Mouse (Mus musculus): ENCODE measurements around the gene Gm20388. TPM values are rescaled to one million over a fixed set of nuclear protein-coding genes. Genes with fewer than 3 reads are reported as not detected.
A peak's percentile ranks its signal among the peaks of the same experiment; 100 is the strongest.

Gene Gm20388
- polyA plus RNA-seq, 1 experiment from 2014 or later = not detected

DNA sequence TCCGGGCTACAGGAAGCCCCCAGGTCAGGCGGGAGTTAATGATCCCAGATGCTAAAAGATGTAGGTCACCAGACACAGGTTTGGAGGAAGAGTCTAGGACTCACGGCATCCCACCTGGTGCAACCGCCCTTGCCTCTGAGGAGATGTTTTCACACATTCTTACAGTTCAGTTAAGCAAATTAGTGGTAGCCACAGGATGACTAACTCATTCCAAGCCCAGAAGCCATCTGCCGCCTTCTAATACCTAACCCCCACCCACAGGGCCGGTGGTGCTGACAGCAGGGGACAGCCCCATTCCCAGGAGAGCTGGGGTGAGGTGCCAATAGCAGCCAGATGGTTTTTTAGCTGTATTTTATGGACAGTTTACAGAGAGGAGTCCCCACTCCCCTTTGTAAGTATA is 2375.1 kb downstream of the Gm20388 start:
- Histone ChIP-seq H3K9ac (ENCODE audit: low read length) (no peak overlapping the region), H3K36me3 (ENCODE audit: control insufficient read depth, insufficient read depth, low read length) (no peaks in the 10 kb centered on the region), H3K27ac (replicated peaks; ENCODE audit: low read depth, low read length) (no peak overlapping the region), H3K4me3 (ENCODE audit: low read depth, low read length) (no peak overlapping the region), H3K4me2 (ENCODE audit: low read depth, severe bottlenecking) (no peak overlapping the region), H3K27me3 (ENCODE audit: control insufficient read depth, insufficient read depth, low read length) (peaks cover 24% of the 10 kb centered on the region), H3K9me3 (ENCODE audit: control insufficient read depth, low read length) (no peaks in the 10 kb centered on the region), H3K4me1 (ENCODE audit: control insufficient read depth, insufficient read depth, low read length) (peaks cover 24% of the 10 kb centered on the region)
- 39% methylated on average over 6 of the region's 6 CpGs for WGBS
- ATAC-seq (ENCODE audit: insufficient number of reproducible peaks, low FRiP score, low TSS enrichment, low read depth) (no peak), DNase-seq (ENCODE audit: low spot score) (no peak)

DNA sequence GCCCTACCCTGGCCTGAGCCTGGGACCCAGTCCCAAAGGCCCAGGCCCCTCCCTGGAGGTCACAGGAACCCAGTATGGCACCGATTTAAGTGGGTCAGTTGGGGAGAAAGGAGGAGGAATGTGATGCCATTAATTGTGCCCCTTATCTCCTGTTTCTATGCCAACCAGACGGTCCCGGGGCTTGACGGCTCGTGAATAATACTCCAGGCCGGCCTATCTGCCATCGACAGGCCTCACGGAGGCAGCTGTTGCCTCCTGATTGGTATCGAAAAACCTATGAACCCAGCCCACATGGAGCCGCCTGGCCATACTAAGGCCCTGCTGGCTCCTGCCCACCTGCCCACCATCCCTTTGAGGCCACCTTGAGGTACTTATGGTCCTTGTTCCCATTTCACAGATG is 2376.3 kb downstream of the Gm20388 start:
- DNase-seq (ENCODE audit: low spot score) (no peak), ATAC-seq (ENCODE audit: insufficient number of reproducible peaks, low FRiP score, low TSS enrichment, low read depth) (no peak)
- H3K4me3 ChIP-seq (ENCODE audit: low read depth, low read length) = no peak overlapping the region
- peaks cover 24% of the 10 kb centered on the region for H3K27me3 ChIP-seq (ENCODE audit: control insufficient read depth, insufficient read depth, low read length)
- H3K36me3 ChIP-seq (ENCODE audit: control insufficient read depth, insufficient read depth, low read length) = no peaks in the 10 kb centered on the region
- no peak overlapping the region for H3K27ac ChIP-seq (replicated peaks; ENCODE audit: low read depth, low read length)
- no peak overlapping the region for H3K9ac ChIP-seq (ENCODE audit: low read length)
- WGBS = 68% methylated on average over 10 of the region's 10 CpGs
- H3K4me2 ChIP-seq (ENCODE audit: low read depth, severe bottlenecking) = no peak overlapping the region
- no peaks in the 10 kb centered on the region for H3K9me3 ChIP-seq (ENCODE audit: control insufficient read depth, low read length)
- H3K4me1 ChIP-seq (ENCODE audit: control insufficient read depth, insufficient read depth, low read length) = peaks cover 26% of the 10 kb centered on the region

DNA sequence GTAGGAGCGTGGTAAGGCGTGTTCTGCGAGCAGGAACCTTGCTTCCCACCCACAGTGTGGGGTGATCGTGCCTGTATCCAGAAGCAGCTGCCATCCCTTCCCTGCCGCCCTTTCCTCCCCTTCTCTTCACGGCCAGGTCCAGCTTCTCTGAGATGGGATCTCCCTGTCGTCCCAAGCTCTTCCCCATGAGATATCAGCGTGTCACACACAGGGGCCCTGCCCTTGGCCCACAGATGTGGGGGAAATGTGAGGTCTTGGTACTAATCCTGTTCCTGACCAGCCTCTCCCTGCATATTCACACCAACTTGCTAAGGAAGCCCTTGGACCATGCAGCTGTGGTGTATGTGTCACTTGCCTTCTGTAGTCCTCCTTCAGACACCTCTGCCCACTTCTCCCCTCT is 2377.1 kb downstream of the Gm20388 start:
- Histone ChIP-seq H3K4me2 (ENCODE audit: low read depth, severe bottlenecking) (no peak overlapping the region; the same call in 1 of the 2 replicates), H3K4me1 (ENCODE audit: control insufficient read depth, insufficient read depth, low read length) (peaks cover 23% of the 10 kb centered on the region), H3K36me3 (ENCODE audit: control insufficient read depth, insufficient read depth, low read length) (no peaks in the 10 kb centered on the region), H3K9me3 (ENCODE audit: control insufficient read depth, low read length) (no peaks in the 10 kb centered on the region), H3K27ac (replicated peaks; ENCODE audit: low read depth, low read length) (no peak overlapping the region), H3K4me3 (ENCODE audit: low read depth, low read length) (no peak overlapping the region), H3K9ac (ENCODE audit: low read length) (no peak overlapping the region), H3K27me3 (ENCODE audit: control insufficient read depth, insufficient read depth, low read length) (peaks cover 20% of the 10 kb centered on the region)
- 71% methylated on average over 8 of the region's 8 CpGs for WGBS
- ATAC-seq (ENCODE audit: insufficient number of reproducible peaks, low FRiP score, low TSS enrichment, low read depth) (no peak), DNase-seq (ENCODE audit: low spot score) (no peak)

DNA sequence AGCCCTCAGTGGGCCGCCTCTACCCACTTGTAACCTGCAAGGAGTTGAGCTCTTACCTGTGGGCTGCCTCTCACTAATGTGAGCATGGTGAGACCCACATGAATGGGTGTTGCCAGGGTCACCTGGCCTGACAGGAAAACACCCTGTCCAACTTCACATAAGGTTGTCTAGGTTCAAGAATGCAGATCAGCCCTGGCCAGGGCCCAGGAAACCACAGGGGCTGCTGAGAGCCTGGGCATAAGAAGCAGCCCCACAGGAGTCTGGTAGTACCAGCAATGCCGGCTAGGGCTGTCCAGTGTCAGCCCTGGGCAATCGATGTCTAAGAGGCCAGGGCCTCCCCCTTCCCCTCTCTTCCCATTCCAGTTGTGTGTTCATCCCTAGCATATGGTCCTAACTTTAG is 2377.7 kb downstream of the Gm20388 start:
- 61% methylated on average over 3 of the region's 3 CpGs for WGBS
- Histone ChIP-seq H3K27me3 (ENCODE audit: control insufficient read depth, insufficient read depth, low read length) (peaks cover 16% of the 10 kb centered on the region), H3K9ac (ENCODE audit: low read length) (no peak overlapping the region), H3K27ac (replicated peaks; ENCODE audit: low read depth, low read length) (no peak overlapping the region), H3K4me3 (ENCODE audit: low read depth, low read length) (no peak overlapping the region), H3K4me1 (ENCODE audit: control insufficient read depth, insufficient read depth, low read length) (peaks cover 18% of the 10 kb centered on the region), H3K36me3 (ENCODE audit: control insufficient read depth, insufficient read depth, low read length) (no peaks in the 10 kb centered on the region), H3K9me3 (ENCODE audit: control insufficient read depth, low read length) (no peaks in the 10 kb centered on the region), H3K4me2 (ENCODE audit: low read depth, severe bottlenecking) (no peak overlapping the region)
- ATAC-seq (ENCODE audit: insufficient number of reproducible peaks, low FRiP score, low TSS enrichment, low read depth) (no peak), DNase-seq (ENCODE audit: low spot score) (no peak)

DNA sequence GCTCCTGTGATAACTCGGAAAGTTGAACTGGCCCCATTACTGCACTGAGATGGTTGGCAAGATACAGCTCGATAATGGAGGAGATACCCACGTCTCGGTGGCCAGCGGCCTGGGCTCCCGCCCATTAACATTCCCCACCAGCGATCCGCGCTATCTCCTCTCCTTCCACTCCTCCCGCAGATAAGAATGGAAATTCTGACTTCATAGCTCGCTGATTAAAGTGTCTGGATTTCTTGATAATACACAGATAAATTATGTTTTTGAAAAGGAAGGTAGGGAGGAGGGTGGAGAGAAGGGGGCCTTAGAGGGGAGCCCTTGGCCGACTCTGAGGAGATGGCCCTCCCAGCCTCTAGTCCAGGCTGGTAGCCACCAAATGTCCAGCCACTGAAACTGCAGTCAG is 2380.4 kb downstream of the Gm20388 start:
- no peak overlapping the region for H3K4me2 ChIP-seq (ENCODE audit: low read depth, severe bottlenecking)
- H3K9ac ChIP-seq (ENCODE audit: low read length) = no peak overlapping the region
- WGBS = 77% methylated on average over 12 of the region's 12 CpGs
- H3K36me3 ChIP-seq (ENCODE audit: control insufficient read depth, insufficient read depth, low read length) = no peaks in the 10 kb centered on the region
- H3K27me3 ChIP-seq (ENCODE audit: control insufficient read depth, insufficient read depth, low read length) = no peaks in the 10 kb centered on the region
- DNase-seq (ENCODE audit: low spot score) (no peak), ATAC-seq (ENCODE audit: insufficient number of reproducible peaks, low FRiP score, low TSS enrichment, low read depth) (no peak)
- H3K4me1 ChIP-seq (ENCODE audit: control insufficient read depth, insufficient read depth, low read length) = 0 out of 2 replicates have a peak, but pooled peaks cover 2% of the 10 kb centered on the region
- no peaks in the 10 kb centered on the region for H3K9me3 ChIP-seq (ENCODE audit: control insufficient read depth, low read length)
- no peak overlapping the region for H3K27ac ChIP-seq (replicated peaks; ENCODE audit: low read depth, low read length)
- H3K4me3 ChIP-seq (ENCODE audit: low read depth, low read length) = no peak overlapping the region

DNA sequence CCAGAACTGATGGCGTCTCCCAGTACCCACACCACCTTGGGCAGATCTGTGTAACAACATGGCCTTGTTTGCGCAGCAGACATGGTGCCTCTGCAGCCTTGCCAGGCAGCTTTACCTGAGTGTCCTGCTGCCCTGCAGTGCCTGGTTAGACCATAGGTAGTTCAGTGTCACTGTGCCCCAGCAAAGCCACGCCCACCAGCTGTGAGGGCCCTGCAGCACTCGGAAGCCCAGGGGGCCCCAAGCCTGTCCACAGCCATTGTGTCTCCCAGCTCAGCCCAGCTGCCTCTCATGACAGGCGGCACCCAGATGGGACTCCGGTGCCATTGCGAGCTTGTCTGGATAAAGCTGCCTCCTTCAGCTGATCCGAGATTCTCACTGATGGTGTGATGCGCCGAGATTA is 2380.9 kb downstream of the Gm20388 start:
- Histone ChIP-seq H3K4me1 (ENCODE audit: control insufficient read depth, insufficient read depth, low read length) (0 out of 2 replicates have a peak, but pooled peaks cover 6% of the 10 kb centered on the region), H3K4me3 (ENCODE audit: low read depth, low read length) (no peak overlapping the region), H3K27ac (replicated peaks; ENCODE audit: low read depth, low read length) (no peak overlapping the region), H3K36me3 (ENCODE audit: control insufficient read depth, insufficient read depth, low read length) (no peaks in the 10 kb centered on the region), H3K9me3 (ENCODE audit: control insufficient read depth, low read length) (no peaks in the 10 kb centered on the region), H3K4me2 (ENCODE audit: low read depth, severe bottlenecking) (no peak overlapping the region), H3K27me3 (ENCODE audit: control insufficient read depth, insufficient read depth, low read length) (no peaks in the 10 kb centered on the region), H3K9ac (ENCODE audit: low read length) (no peak overlapping the region)
- ATAC-seq (ENCODE audit: insufficient number of reproducible peaks, low FRiP score, low TSS enrichment, low read depth) (no peak), DNase-seq (ENCODE audit: low spot score) (no peak)
- 63% methylated on average over 10 of the region's 10 CpGs for WGBS

DNA sequence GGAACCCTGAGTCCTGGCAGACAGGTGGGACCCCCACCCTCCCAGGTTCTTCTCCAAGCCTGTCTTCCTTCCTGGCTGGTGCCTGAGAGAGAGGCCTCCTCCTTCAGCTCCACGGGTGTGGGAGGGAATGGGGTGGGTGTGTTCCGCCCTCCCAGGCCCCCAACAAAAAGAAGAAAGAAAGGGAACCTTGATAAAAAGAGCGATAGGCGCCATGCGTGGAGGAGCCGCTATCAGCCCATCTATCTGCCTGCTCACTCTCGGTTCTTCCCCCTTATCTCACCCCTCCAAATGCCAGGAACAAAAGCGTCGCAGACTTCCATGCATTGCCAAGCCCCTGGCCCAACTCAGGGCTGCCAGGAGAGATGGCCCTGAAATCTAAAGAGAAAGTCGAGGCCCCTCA is 2382.8 kb downstream of the Gm20388 start:
- no peak overlapping the region for H3K27ac ChIP-seq (replicated peaks; ENCODE audit: low read depth, low read length)
- no peaks in the 10 kb centered on the region for H3K9me3 ChIP-seq (ENCODE audit: control insufficient read depth, low read length)
- peaks cover 6% of the 10 kb centered on the region; the same call in 1 of the 2 replicates for H3K4me1 ChIP-seq (ENCODE audit: control insufficient read depth, insufficient read depth, low read length)
- H3K27me3 ChIP-seq (ENCODE audit: control insufficient read depth, insufficient read depth, low read length) = no peaks in the 10 kb centered on the region
- H3K36me3 ChIP-seq (ENCODE audit: control insufficient read depth, insufficient read depth, low read length) = no peaks in the 10 kb centered on the region
- no peak overlapping the region for H3K4me2 ChIP-seq (ENCODE audit: low read depth, severe bottlenecking)
- no peak for ATAC-seq (ENCODE audit: insufficient number of reproducible peaks, low FRiP score, low TSS enrichment, low read depth)
- no peak for DNase-seq (ENCODE audit: low spot score)
- WGBS = 73% methylated on average over 8 of the region's 10 CpGs
- H3K4me3 ChIP-seq (ENCODE audit: low read depth, low read length) = no peak overlapping the region
- no peak overlapping the region for H3K9ac ChIP-seq (ENCODE audit: low read length)

DNA sequence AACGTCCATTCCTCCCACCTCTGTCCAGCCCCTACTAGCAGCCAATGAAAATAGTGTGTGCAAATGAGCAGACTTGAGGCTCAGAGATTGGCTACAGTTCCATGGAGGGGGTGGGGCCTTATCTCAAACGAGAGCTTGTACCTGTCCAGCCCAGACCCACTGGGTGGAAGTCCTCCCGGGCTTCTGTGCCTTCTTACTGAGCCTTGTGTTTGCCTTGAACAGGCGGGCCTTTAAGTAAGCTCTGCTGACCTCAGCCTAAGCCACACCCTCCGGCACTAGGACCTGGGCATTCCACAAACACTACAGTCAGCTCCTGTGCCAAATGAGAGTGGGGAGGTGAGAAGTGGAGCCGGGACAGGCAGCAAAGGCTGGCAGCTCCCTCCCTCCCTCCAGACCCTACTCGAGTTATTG is 2383.6 kb downstream of the Gm20388 start:
- peaks cover 6% of the 10 kb centered on the region; the same call in 1 of the 2 replicates for H3K4me1 ChIP-seq (ENCODE audit: control insufficient read depth, insufficient read depth, low read length)
- no peaks in the 10 kb centered on the region for H3K27me3 ChIP-seq (ENCODE audit: control insufficient read depth, insufficient read depth, low read length)
- H3K36me3 ChIP-seq (ENCODE audit: control insufficient read depth, insufficient read depth, low read length) = no peaks in the 10 kb centered on the region
- DNase-seq (ENCODE audit: low spot score) = peak; percentile 81
- ATAC-seq (ENCODE audit: insufficient number of reproducible peaks, low FRiP score, low TSS enrichment, low read depth) = peak; percentile 91
- H3K4me3 ChIP-seq (ENCODE audit: low read depth, low read length) = no peak overlapping the region
- no peaks in the 10 kb centered on the region for H3K9me3 ChIP-seq (ENCODE audit: control insufficient read depth, low read length)
- WGBS = under 1% methylated on average over 7 of the region's 7 CpGs
- H3K27ac ChIP-seq (replicated peaks; ENCODE audit: low read depth, low read length) = no peak overlapping the region
- no peak overlapping the region for H3K9ac ChIP-seq (ENCODE audit: low read length)
- 0 out of 2 replicates have a peak overlapping the region, but pooled peaks have one; percentile 4 for H3K4me2 ChIP-seq (ENCODE audit: low read depth, severe bottlenecking)

DNA sequence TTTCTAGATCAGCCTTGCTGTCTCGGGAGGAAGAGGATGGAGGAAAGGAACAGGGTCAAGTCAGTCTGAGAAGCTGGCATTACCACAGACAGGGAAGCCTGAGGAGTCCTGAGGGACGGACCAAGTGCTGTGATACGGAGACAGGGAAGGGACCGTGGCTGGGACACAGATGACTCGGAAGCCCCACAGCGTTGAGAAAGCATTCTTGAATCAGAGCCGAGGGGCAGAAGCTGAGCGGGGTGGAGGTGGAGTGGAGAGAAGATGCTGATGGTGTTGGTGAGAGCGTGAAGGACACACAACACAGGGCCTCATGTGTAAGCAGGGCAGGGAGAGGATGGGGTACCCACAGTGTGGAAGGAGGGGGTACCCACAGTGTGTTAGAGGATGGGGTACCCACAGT is 2384.7 kb downstream of the Gm20388 start:
- H3K27ac ChIP-seq (replicated peaks; ENCODE audit: low read depth, low read length) = no peak overlapping the region
- H3K4me1 ChIP-seq (ENCODE audit: control insufficient read depth, insufficient read depth, low read length) = peaks cover 6% of the 10 kb centered on the region; the same call in 1 of the 2 replicates
- no peak for ATAC-seq (ENCODE audit: insufficient number of reproducible peaks, low FRiP score, low TSS enrichment, low read depth)
- no peaks in the 10 kb centered on the region for H3K27me3 ChIP-seq (ENCODE audit: control insufficient read depth, insufficient read depth, low read length)
- DNase-seq (ENCODE audit: low spot score) = no peak
- no peak overlapping the region for H3K9ac ChIP-seq (ENCODE audit: low read length)
- WGBS = 73% methylated on average over 9 of the region's 9 CpGs
- no peak overlapping the region for H3K4me3 ChIP-seq (ENCODE audit: low read depth, low read length)
- H3K9me3 ChIP-seq (ENCODE audit: control insufficient read depth, low read length) = no peaks in the 10 kb centered on the region
- no peak overlapping the region for H3K4me2 ChIP-seq (ENCODE audit: low read depth, severe bottlenecking)
- H3K36me3 ChIP-seq (ENCODE audit: control insufficient read depth, insufficient read depth, low read length) = no peaks in the 10 kb centered on the region
